Mouse (Mus musculus) forebrain, embryonic 13.5 days (tissue): ENCODE data around the gene Taok1. TPM values are rescaled to one million over a fixed set of nuclear protein-coding genes. Genes with fewer than 3 reads are reported as not detected.
A peak's percentile ranks its signal among the peaks of the same experiment; 100 is the strongest.
"Not testable (repeated sequence)": the region's sequence is repeated elsewhere in the genome, so short reads cannot be mapped to it uniquely, and the experiment has no call there.

ENCODE experiments used
- ATAC-seq: fragments of 200-750 bp; cut with Nextera tagmentation; 2 replicates; pipeline ENCODE4 v1.8.0; 2017
- H3K27ac ChIP-seq: fragments of 300-500 bp; sonication (generic); 2 replicates; pipeline ENCODE4 v1.5.1; 2015; ENCODE audit warnings: inconsistent platforms, mild to moderate bottlenecking, moderate library complexity
- H3K27me3 ChIP-seq: fragments of 300-500 bp; sonication (generic); 2 replicates; pipeline ENCODE4 v1.6.1; 2015; ENCODE audit warnings: mild to moderate bottlenecking, inconsistent platforms
- H3K36me3 ChIP-seq: fragments of 300-500 bp; sonication (generic); 2 replicates; pipeline ENCODE4 v1.6.1; 2015; ENCODE audit warnings: mild to moderate bottlenecking, inconsistent platforms; ENCODE audit not compliant: poor library complexity, severe bottlenecking
- H3K4me1 ChIP-seq: fragments of 300-500 bp; sonication (generic); 2 replicates; pipeline ENCODE4 v1.6.1; 2015; ENCODE audit warnings: inconsistent platforms
- H3K4me2 ChIP-seq: fragments of 300-500 bp; sonication (generic); 2 replicates; pipeline ENCODE4 v1.6.1; 2015; ENCODE audit warnings: inconsistent platforms, mild to moderate bottlenecking, moderate library complexity
- H3K4me3 ChIP-seq: fragments of 300-500 bp; sonication (generic); 2 replicates; pipeline ENCODE4 v1.5.1; 2015; ENCODE audit warnings: mild to moderate bottlenecking, inconsistent platforms
- H3K9ac ChIP-seq: fragments of 300-500 bp; sonication (generic); 2 replicates; pipeline ENCODE4 v1.6.1; 2015; ENCODE audit warnings: mild to moderate bottlenecking, inconsistent platforms
- H3K9me3 ChIP-seq: fragments of 300-500 bp; sonication (generic); replicated peaks from 2 replicates; pipeline ENCODE4 v1.6.1; 2016; ENCODE audit warnings: inconsistent platforms
- WGBS: fragments of 180-500 bp; shearing (Covaris S2); methylation state at CpG from one replicate; pipeline ENCODE4 v1.1.7; 2015; 5-methylcytosine and 5-hydroxymethylcytosine counted together
- polyA plus RNA-seq: library from polyadenylated mRNA; unstranded; fragments of >200 nt; fragmentation: Nextera tagmentation; extraction: Ambion mirVana; gene quantifications from 2 replicates; pipeline ENCODE4 v1.2.1, GENCODE M21; 2015

Taok1 gene
- 25.8 and 28.5 TPM in 2 replicates for polyA plus RNA-seq

DNA sequence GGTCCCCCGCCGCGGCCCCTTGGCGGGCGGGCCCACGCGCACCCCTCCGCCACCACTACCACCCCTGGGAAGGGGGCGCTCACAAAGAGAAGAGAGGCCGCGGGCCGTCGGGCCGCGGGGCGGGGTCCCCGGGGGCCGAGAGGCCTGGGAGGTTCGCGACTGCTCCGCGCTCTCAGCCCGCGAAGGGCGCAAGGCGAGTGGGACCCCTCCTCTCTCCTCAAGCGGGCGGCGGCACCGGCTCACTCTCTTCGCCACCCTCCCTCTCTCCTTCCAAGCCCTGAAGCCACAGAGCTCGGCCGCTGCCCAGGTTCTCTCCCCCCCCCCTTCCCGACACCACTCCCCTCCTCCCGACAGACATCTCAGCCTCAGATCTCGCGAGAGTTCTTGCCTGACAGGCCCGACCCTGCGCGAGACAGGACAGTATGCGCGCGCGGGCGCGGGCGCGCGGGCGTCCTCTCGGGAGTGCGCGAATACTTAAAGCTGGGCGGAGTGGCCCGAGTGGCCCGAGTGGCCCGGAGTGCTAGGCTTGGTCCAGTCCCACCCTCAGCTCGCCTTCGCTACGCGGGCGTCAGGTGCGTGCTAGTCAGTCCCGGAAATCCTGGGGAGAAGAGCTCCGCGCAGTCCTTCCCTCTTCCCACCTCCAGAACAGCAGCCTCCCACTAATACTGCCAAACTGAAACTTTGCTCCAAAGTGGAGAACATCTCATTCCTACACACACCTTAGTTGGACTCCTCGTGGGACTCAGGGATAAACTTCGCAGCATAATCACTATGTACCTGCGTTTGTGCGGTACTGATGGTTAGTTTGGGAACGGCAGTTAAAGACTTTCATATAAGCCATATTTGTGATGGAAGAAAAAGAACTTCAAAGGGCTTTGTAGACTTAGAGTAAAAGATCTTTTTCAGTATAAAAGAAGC, at the start of gene Taok1:
Gene Taok1 (minus strand): TSS at position 278 of the 918 bp plus-strand sequence.
- Histone ChIP-seq H3K4me3 (peak within 1 kb of the TSS; percentile 99), H3K4me2 (peak within 1 kb of the TSS; percentile 93), H3K27ac (peak within 1 kb of the TSS; percentile 96), H3K27me3 (no peaks in the 10 kb centered on the region), H3K9ac (peak within 1 kb of the TSS; percentile 99), H3K36me3 (no peaks in the 10 kb centered on the region), H3K9me3 (no peaks in the 10 kb centered on the region), H3K4me1 (peaks cover 33% of the 10 kb centered on the region)
- 1% methylated on average over 60 of the region's 71 CpGs for WGBS
- peak; percentile 95 for ATAC-seq

DNA sequence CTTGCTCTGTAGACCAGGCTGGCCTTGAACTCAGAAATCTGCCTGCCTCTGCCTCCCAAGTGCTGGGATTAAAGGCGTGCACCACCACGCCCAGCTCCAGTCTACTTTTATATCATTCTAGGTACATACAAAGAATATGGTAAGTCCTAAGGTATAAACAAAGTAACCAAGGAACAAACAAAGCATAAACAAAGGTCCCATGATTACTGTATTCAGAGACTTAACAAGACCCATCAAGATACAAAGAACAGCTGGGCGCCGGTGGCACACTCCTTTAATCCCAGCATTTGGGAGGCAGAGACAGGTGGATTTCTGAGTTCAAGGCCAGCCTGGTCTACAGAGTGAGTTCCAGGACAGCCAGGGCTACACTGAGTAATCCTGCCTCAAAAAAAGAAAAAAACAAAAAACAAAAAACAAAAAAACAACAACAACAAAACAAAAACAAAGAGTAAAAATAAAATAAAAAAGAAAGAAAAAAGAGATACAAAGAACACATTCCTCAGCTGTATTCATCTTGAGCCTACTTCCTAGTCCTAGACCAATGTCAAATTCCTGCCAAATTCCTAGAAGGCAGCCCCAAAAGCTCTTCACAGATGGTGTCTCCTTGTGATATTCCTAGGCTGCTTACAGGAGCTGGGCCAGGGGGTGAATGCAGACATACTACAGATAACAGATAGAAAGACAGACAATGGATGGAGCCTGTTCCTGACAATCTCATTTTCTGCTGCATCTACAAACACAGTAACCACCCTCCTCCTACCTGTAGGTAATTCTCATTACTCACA, 46.0 kb upstream of the Taok1 start:
- not testable (repeated sequence) for H3K9me3 ChIP-seq, H3K4me3 ChIP-seq, H3K4me1 ChIP-seq, H3K27ac ChIP-seq, H3K4me2 ChIP-seq, H3K9ac ChIP-seq, H3K36me3 ChIP-seq, H3K27me3 ChIP-seq, ATAC-seq
- 94% methylated on average over 4 of the region's 4 CpGs for WGBS

DNA sequence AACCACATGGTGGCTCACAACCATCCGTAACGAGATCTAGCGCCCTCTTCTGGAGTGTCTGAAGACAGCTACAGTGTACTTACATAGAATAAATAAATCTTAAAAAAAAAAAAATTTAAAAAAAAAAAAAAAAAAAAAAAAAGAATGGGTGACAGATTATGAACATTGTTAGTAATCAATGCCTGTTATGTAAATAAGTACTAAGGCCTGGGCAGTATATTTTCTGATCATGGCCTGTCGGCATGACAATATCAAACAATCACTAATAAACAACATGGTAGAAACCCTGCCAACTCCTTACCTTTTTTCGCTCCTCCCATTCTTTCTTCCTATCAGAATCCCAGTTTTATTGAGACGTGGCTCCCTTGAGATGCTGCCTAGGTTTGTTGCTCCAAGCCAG, 44.9 kb upstream of the Taok1 start:
- WGBS = 61% methylated on average over 6 of the region's 6 CpGs
- no peak for ATAC-seq
- H3K9ac ChIP-seq = no peak overlapping the region

GRCm38 (mm10) chr11:77648878-77649277, 41.3 kb upstream of the Taok1 start:
- Histone ChIP-seq H3K9me3 (no peaks in the 10 kb centered on the region), H3K27ac (no peak overlapping the region), H3K27me3 (no peaks in the 10 kb centered on the region), H3K4me1 (no peaks in the 10 kb centered on the region), H3K36me3 (no peaks in the 10 kb centered on the region), H3K4me2 (no peak overlapping the region), H3K4me3 (no peak overlapping the region), H3K9ac (no peak overlapping the region)
- ATAC-seq = no peak
- 74% methylated on average over 7 of the region's 7 CpGs for WGBS

More for the DNA sequence above, 44.9 kb upstream of the Taok1 start:
- no peaks in the 10 kb centered on the region for H3K4me1 ChIP-seq
- H3K4me3 ChIP-seq = no peak overlapping the region
- no peak overlapping the region for H3K4me2 ChIP-seq
- no peaks in the 10 kb centered on the region for H3K36me3 ChIP-seq
- H3K27ac ChIP-seq = no peak overlapping the region
- H3K9me3 ChIP-seq = no peaks in the 10 kb centered on the region
- H3K27me3 ChIP-seq = no peaks in the 10 kb centered on the region

DNA sequence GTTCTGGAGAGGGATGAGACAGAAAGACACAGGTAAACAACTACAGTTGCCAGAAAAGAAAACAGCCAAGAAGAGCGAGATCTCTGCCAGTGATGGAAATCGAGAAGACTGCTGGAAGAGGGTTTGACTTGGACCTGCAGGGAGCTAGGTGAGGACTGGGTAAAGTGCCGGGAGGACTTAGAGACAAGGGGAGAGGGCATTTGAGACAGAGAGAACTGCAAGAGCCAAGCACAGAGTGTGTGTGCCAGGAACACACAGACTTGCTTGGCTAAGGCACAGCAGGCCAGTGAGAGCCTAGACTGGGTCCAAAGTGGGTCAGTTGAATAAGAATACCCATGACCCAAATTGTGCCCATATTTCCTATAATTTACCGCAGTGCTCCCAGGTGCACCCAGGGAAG, 37.9 kb upstream of the Taok1 start:
- Histone ChIP-seq H3K9me3 (no peaks in the 10 kb centered on the region), H3K27ac (no peak overlapping the region), H3K4me1 (no peaks in the 10 kb centered on the region), H3K9ac (no peak overlapping the region), H3K36me3 (no peaks in the 10 kb centered on the region), H3K4me3 (no peak overlapping the region), H3K4me2 (no peak overlapping the region), H3K27me3 (no peaks in the 10 kb centered on the region)
- ATAC-seq = no peak
- WGBS = 90% methylated on average over 4 of the region's 4 CpGs

GRCm38 (mm10) chr11:77641390-77641789, 33.8 kb upstream of the Taok1 start:
- H3K9ac ChIP-seq = no peak overlapping the region
- ATAC-seq = no peak
- no peaks in the 10 kb centered on the region for H3K27me3 ChIP-seq
- H3K27ac ChIP-seq = no peak overlapping the region
- no peak overlapping the region for H3K4me2 ChIP-seq
- WGBS = 92% methylated on average over 9 of the region's 9 CpGs
- H3K4me3 ChIP-seq = no peak overlapping the region
- H3K36me3 ChIP-seq = no peaks in the 10 kb centered on the region
- H3K4me1 ChIP-seq = no peaks in the 10 kb centered on the region
- no peaks in the 10 kb centered on the region for H3K9me3 ChIP-seq

DNA sequence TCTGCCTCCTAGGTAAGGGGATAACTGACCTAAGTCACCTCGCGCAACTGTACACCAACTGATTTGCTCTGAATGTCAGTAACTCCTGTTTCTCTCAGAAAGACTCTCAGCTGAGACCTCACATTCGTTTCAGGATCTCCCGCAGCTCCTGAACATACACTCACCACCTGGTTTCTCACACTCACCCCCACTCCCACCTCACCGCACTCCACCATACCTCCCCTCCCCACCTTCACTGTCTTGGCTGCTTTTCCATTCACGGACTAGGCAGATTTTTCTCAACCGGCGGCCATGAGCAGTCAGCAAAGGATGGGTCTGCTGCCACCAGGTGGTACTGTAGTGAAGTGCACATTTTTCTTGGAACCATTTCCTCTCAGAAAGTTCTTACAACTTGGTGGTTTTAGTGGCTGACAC, 22.6 kb upstream of the Taok1 start:
- H3K36me3 ChIP-seq = no peaks in the 10 kb centered on the region
- no peak overlapping the region for H3K27ac ChIP-seq
- no peaks in the 10 kb centered on the region for H3K9me3 ChIP-seq
- peaks cover 24% of the 10 kb centered on the region for H3K4me1 ChIP-seq
- peak overlapping the region; percentile 11; the same call in 1 of the 2 replicates for H3K4me3 ChIP-seq
- peak; percentile 69 for ATAC-seq
- H3K9ac ChIP-seq = peak overlapping the region; percentile 1; the same call in 1 of the 2 replicates
- peak overlapping the region; percentile 46 for H3K4me2 ChIP-seq
- H3K27me3 ChIP-seq = no peaks in the 10 kb centered on the region
- 17% methylated on average over 8 of the region's 8 CpGs for WGBS

DNA sequence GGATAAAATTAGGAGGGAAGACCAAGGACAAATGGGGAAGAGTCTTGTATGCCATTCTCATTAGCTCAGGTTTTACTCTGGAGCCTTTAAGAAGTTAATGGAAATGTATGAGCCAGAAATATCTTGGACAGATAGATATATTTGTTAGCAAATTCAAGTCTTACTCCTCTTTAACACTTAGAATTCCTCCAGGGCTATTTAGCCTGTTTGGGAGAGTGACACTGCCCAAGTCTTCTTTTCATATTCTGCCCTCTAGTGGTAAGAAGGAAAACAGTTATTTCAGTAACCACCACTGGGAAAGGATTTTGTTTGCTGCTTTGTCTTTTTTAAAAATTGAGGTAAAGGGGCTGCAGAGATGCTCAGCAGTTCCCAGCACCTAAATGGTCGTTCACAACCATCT, 21.9 kb upstream of the Taok1 start:
- Histone ChIP-seq H3K27me3 (no peaks in the 10 kb centered on the region), H3K4me1 (peaks cover 32% of the 10 kb centered on the region), H3K9ac (no peak overlapping the region), H3K4me2 (no peak overlapping the region), H3K4me3 (no peak overlapping the region), H3K36me3 (no peaks in the 10 kb centered on the region), H3K9me3 (no peaks in the 10 kb centered on the region), H3K27ac (no peak overlapping the region)
- no peak for ATAC-seq
- 0% methylated on average over 1 of the region's 1 CpGs for WGBS

GRCm38 (mm10) chr11:77626596-77627535, 19.3 kb upstream of the Taok1 start:
- no peaks in the 10 kb centered on the region for H3K9me3 ChIP-seq
- no peak overlapping the region for H3K27ac ChIP-seq
- 73% methylated on average over 5 of the region's 5 CpGs for WGBS
- H3K27me3 ChIP-seq = no peaks in the 10 kb centered on the region
- no peak overlapping the region for H3K4me2 ChIP-seq
- H3K36me3 ChIP-seq = no peaks in the 10 kb centered on the region
- no peak overlapping the region for H3K9ac ChIP-seq
- H3K4me3 ChIP-seq = no peak overlapping the region
- no peak for ATAC-seq
- H3K4me1 ChIP-seq = peaks cover 44% of the 10 kb centered on the region

DNA sequence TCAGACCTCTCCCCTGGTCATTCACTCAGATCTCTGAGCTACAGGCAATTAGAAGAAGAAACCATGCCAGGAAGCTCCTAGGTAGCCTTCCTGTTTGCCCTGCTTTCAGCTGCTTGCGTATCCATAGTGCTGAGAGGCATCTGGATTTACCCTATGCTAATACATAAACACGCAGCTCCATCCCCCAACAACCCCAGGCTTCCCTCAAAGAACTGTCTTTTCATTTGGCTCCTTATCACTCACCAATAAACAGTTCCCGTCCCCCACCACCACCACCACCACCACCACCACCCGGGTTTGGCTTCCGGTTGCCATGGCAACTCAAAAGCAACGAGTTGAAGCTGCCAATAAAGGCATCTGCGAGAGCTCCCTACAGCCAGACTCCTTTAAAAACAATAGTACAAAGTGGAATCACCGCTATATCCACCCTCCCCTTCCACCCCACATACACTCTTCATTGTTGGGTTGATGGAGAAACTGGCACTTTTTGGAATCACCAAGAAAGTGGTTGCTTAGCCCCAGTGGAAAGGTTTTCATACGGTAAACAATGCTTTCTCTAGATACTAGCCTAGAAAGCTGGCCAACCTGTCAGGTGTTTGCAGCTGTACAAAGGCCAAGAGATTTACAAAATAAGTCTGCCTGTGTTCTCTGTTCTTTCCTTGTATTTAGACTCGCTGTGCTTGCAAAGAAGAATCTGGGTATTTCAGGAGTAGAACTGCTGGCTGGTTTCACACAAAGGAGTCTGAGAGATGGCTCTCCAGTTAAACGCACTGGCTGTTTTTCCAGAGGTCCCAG, 17.6 kb upstream of the Taok1 start:
- Histone ChIP-seq H3K4me3 (peak overlapping the region; percentile 42), H3K9ac (peak overlapping the region; percentile 59), H3K4me1 (peaks cover 43% of the 10 kb centered on the region), H3K36me3 (no peaks in the 10 kb centered on the region), H3K4me2 (peak overlapping the region; percentile 71), H3K27ac (peak overlapping the region; percentile 77), H3K9me3 (no peaks in the 10 kb centered on the region), H3K27me3 (no peaks in the 10 kb centered on the region)
- WGBS = under 1% methylated on average over 11 of the region's 11 CpGs
- ATAC-seq = peak; percentile 77
